Mouse (Mus musculus) midbrain, postnatal 0 days (tissue): ENCODE measurements around the gene Tcp11l1. TPM values are rescaled to one million over a fixed set of nuclear protein-coding genes. Genes with fewer than 3 reads are reported as not detected.

Source experiments
- ATAC-seq: fragments of 200-750 bp; cut with Nextera tagmentation; 2 replicates; pipeline ENCODE4 v1.8.0; 2017; ENCODE audit warnings: moderate number of reproducible peaks, mild to moderate bottlenecking, moderate TSS enrichment, moderate library complexity; ENCODE audit not compliant: low FRiP score
- DNase-seq: peaks from one replicate; pipeline ENCODE4 v3.0.0-alpha.2; 2015; ENCODE audit warnings: low spot score
- H3K27ac ChIP-seq: fragments of 300-500 bp; sonication (generic); 2 replicates; pipeline ENCODE4 v1.5.1; 2014; ENCODE audit warnings: low read depth, mild to moderate bottlenecking, low read length, mixed read lengths
- H3K27me3 ChIP-seq: fragments of 300-500 bp; sonication (generic); 2 replicates; pipeline ENCODE4 v1.6.1; 2014; ENCODE audit warnings: low read length, control low read depth, mixed read lengths; ENCODE audit not compliant: insufficient read depth
- H3K36me3 ChIP-seq: fragments of 300-500 bp; sonication (generic); 2 replicates; pipeline ENCODE4 v1.6.1; 2014; ENCODE audit warnings: low read length, control low read depth, mixed read lengths; ENCODE audit not compliant: insufficient read depth
- H3K4me1 ChIP-seq: fragments of 300-500 bp; sonication (generic); 2 replicates; pipeline ENCODE4 v1.6.1; 2014; ENCODE audit warnings: mild to moderate bottlenecking, control low read depth, antibody characterized with exemption, low read length, mixed read lengths; ENCODE audit not compliant: insufficient read depth
- H3K4me2 ChIP-seq: fragments of 300-500 bp; sonication (generic); 2 replicates; pipeline ENCODE4 v1.6.1; 2014; ENCODE audit warnings: low read depth, mild to moderate bottlenecking, low read length, mixed read lengths; ENCODE audit not compliant: poor library complexity, severe bottlenecking
- H3K4me3 ChIP-seq: fragments of 300-500 bp; sonication (generic); 2 replicates; pipeline ENCODE4 v1.5.1; 2014; ENCODE audit warnings: low read depth, mild to moderate bottlenecking, low read length, moderate library complexity
- H3K9ac ChIP-seq: fragments of 300-500 bp; sonication (generic); replicated peaks from 2 replicates; pipeline ENCODE4 v1.6.1; 2014; ENCODE audit warnings: mild to moderate bottlenecking, low read length, moderate library complexity, mixed read lengths; ENCODE audit not compliant: poor library complexity, severe bottlenecking
- H3K9me3 ChIP-seq: fragments of 300-500 bp; sonication (generic); 2 replicates; pipeline ENCODE4 v1.6.1; 2016; ENCODE audit warnings: low read length, control low read depth
- CTCF ChIP-seq: IDR thresholded peaks from 2 replicates; pipeline ENCODE4 v1.5.1; 2016; ENCODE audit warnings: antibody characterized with exemption, mild to moderate bottlenecking
- WGBS: fragments of 180-500 bp; shearing (Covaris S2); extraction: QIAGEN DNeasy Blood & Tissue Kit; methylation state at CpG from one replicate; pipeline ENCODE4 v1.1.7; 2014; 5-methylcytosine and 5-hydroxymethylcytosine counted together
- polyA plus RNA-seq: library from polyadenylated mRNA; unstranded; fragments of >200 nt; fragmentation: Nextera tagmentation; extraction: Ambion mirVana; gene quantifications from 2 replicates; pipeline ENCODE4 v1.2.1, GENCODE M21; 2015
- total RNA-seq: library from RNA; depleted of rRNA; stranded (reverse); fragments of >200 nt; gene quantifications from 2 replicates; pipeline ENCODE4 v1.2.3, GENCODE M21; 2014; rRNA removed

Gene Tcp11l1
- 27.8 and 28.2 TPM in 2 replicates for total RNA-seq
- polyA plus RNA-seq = 51.6 and 58.8 TPM in 2 replicates

GRCm38 (mm10) chr2:104711585-104712485, at the start of gene Tcp11l1:
Gene Tcp11l1 (minus strand): TSS chr2:104712169.
- Histone ChIP-seq H3K4me1 (peaks cover 4% of the 10 kb centered on the region; the same call in 1 of the 2 replicates), H3K27ac (peak within 1 kb of the TSS; percentile 84)
- no peak for TF ChIP-seq CTCF

DNA sequence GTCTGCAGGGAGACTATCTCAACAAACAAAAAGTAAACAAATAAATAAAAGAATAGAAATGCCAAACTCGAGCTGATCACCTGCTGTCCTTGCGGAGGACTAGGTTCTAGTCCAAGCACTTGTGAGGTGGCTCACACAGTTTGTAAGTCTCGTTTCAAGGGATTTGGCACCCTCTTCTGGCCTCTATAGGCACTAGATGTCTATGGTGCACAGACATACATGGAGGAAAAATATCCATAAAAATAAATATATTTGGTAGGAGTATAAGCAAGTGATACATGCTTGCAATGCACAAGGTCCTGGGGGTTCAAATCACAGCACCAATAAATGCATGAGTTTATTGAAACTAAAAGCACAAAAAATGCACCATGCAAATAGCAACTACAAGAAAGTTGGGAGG, 38.6 kb upstream of the Tcp11l1 start:
- H3K9me3 ChIP-seq = no peaks in the 10 kb centered on the region
- TF ChIP-seq CTCF = peak; percentile 47
- ATAC-seq (no peak), DNase-seq (peak; percentile 35)
- H3K4me2 ChIP-seq = no peak overlapping the region
- WGBS = 65% methylated on average over 3 of the region's 3 CpGs
- no peaks in the 10 kb centered on the region for H3K36me3 ChIP-seq
- H3K4me3 ChIP-seq = no peak overlapping the region
- H3K4me1 ChIP-seq = no peaks in the 10 kb centered on the region
- no peak overlapping the region for H3K9ac ChIP-seq
- H3K27ac ChIP-seq = no peak overlapping the region
- H3K27me3 ChIP-seq = no peaks in the 10 kb centered on the region

More at GRCm38 (mm10) chr2:104711585-104712485, at the start of gene Tcp11l1:
- WGBS = under 1% methylated on average over 65 of the region's 99 CpGs
- DNase-seq (peak; percentile 74), ATAC-seq (peak; percentile 92)
- Histone ChIP-seq H3K4me3 (peak within 1 kb of the TSS; percentile 80), H3K27me3 (no peaks in the 10 kb centered on the region), H3K36me3 (0 out of 2 replicates have a peak, but pooled peaks cover 3% of the 10 kb centered on the region), H3K9ac (peak within 1 kb of the TSS; percentile 81), H3K4me2 (peak within 1 kb of the TSS; percentile 66), H3K9me3 (no peaks in the 10 kb centered on the region)

- no peak overlapping the region for H3K27ac ChIP-seq
- no peak for ATAC-seq
- WGBS = 79% methylated on average over 5 of the region's 5 CpGs
Measured at GRCm38 (mm10) chr2:104748652-104749183, 36.7 kb upstream of the Tcp11l1 start.

DNA sequence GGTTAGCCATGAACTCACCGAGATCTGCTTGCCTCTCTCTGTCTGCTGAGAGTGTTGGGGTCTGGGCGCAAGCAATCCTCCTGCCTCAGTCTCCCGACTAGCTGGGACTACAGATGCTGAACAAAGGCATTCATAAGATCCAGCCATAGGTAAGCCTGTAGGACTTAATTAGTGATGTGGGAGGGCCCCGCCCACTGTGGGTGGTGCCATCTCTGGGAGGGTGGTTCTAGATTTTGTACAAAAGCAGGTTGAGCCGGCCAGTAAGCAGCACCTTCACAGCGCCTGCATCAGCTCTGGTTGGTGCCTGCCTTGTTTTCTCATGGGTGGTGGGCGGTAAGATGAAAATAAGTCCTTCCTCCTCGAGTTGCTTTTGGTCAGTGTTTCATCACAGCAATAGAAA, 34.3 kb upstream of the Tcp11l1 start:
- Histone ChIP-seq H3K4me1 (peaks cover 5% of the 10 kb centered on the region; the same call in 1 of the 2 replicates), H3K9ac (no peak overlapping the region), H3K9me3 (no peaks in the 10 kb centered on the region), H3K4me2 (no peak overlapping the region), H3K27ac (no peak overlapping the region), H3K36me3 (no peaks in the 10 kb centered on the region), H3K27me3 (peaks cover 1% of the 10 kb centered on the region; the same call in 1 of the 2 replicates), H3K4me3 (no peak overlapping the region)
- WGBS = 60% methylated on average over 8 of the region's 8 CpGs
- no peak for ATAC-seq
- DNase-seq = no peak
- no peak for TF ChIP-seq CTCF

More at GRCm38 (mm10) chr2:104748652-104749183, 36.7 kb upstream of the Tcp11l1 start:
- no peak for TF ChIP-seq CTCF
- DNase-seq = no peak
- no peaks in the 10 kb centered on the region for H3K9me3 ChIP-seq
- H3K27me3 ChIP-seq = no peaks in the 10 kb centered on the region
- H3K4me2 ChIP-seq = no peak overlapping the region
- H3K4me1 ChIP-seq = no peaks in the 10 kb centered on the region
- H3K36me3 ChIP-seq = no peaks in the 10 kb centered on the region
- H3K4me3 ChIP-seq = no peak overlapping the region
- H3K9ac ChIP-seq = no peak overlapping the region

- H3K27me3 ChIP-seq = peaks cover 8% of the 10 kb centered on the region; the same call in 1 of the 2 replicates
- no peak overlapping the region for H3K4me2 ChIP-seq
- H3K4me3 ChIP-seq = no peak overlapping the region
- ATAC-seq = no peak
- WGBS = 48% methylated on average over 5 of the region's 5 CpGs
- H3K9ac ChIP-seq = no peak overlapping the region
- no peaks in the 10 kb centered on the region for H3K36me3 ChIP-seq
- H3K27ac ChIP-seq = no peak overlapping the region
- no peak for TF ChIP-seq CTCF
- no peak for DNase-seq
- peaks cover 5% of the 10 kb centered on the region; the same call in 1 of the 2 replicates for H3K4me1 ChIP-seq
- no peaks in the 10 kb centered on the region for H3K9me3 ChIP-seq
Measured at GRCm38 (mm10) chr2:104743971-104744370, 32.0 kb upstream of the Tcp11l1 start.

GRCm38 (mm10) chr2:104743160-104743559, 31.2 kb upstream of the Tcp11l1 start:
- 30% methylated on average over 7 of the region's 7 CpGs for WGBS
- TF ChIP-seq CTCF = no peak
- no peaks in the 10 kb centered on the region for H3K36me3 ChIP-seq
- peak overlapping the region; percentile 54; the same call in 1 of the 2 replicates for H3K9ac ChIP-seq
- H3K4me2 ChIP-seq = peak overlapping the region; percentile 99
- ATAC-seq = no peak
- no peaks in the 10 kb centered on the region for H3K9me3 ChIP-seq
- peaks cover 8% of the 10 kb centered on the region; the same call in 1 of the 2 replicates for H3K27me3 ChIP-seq
- peaks cover 5% of the 10 kb centered on the region; the same call in 1 of the 2 replicates for H3K4me1 ChIP-seq
- H3K4me3 ChIP-seq = peak overlapping the region; percentile 70
- no peak overlapping the region for H3K27ac ChIP-seq
- peak; percentile 5 for DNase-seq
